Mouse (Mus musculus): ENCODE results near the gene Ntng2.

The Ntng2 gene

GRCm38 (mm10) chr2:29192629-29193278 lies 60.1 kb downstream of the Ntng2 start:
- DNase-seq (ENCODE audit: extremely low read depth, low read depth): no peak

- no peak for DNase-seq (ENCODE audit: extremely low read depth, low read depth)
Measured at GRCm38 (mm10) chr2:29191216-29192215, 61.3 kb downstream of the Ntng2 start.

DNA sequence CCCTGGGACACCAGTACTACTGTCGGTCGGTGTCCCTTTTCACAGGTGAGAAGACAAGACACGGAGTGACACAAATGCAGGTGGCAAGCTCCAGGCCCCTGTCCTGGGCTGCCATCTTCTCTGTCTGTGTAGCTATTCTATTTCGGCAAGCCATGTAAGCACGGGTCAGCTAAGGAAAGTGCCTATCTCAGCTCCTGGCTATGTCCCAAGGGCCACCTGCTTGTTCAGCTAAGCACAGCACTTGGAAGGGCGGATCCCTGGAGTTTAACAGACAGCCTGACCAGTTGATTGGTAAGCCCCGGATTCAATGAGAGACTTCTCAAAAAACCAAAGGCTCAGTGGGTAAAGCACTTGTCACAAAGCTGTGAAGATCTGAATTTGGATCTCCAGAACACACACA lies 62.4 kb downstream of the Ntng2 start:
- DNase-seq (ENCODE audit: extremely low read depth, low read depth): no peak

DNA sequence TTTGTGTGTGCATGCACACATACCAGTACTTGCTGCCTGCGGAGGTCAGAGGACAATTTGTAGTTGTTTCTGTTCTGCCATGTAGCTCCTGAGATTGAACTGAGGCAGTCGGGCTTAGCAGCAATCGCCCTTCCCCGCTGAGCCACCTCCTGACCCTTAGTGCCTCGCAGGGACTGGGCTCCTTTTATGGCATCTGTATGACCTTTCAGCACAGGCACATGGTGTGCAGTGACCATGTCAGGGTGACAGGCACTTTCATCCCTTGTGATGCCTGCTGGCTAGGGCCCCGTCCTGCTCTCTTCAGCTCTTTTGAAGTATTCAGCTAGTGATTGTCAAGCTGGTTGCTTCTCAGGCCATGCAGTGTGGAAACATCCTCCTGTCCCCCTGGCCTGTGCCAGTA lies 66.6 kb downstream of the Ntng2 start:
- DNase-seq (ENCODE audit: extremely low read depth, low read depth): no peak

GRCm38 (mm10) chr2:29183266-29183924 lies 69.4 kb downstream of the Ntng2 start:
- no peak for DNase-seq (ENCODE audit: extremely low read depth, low read depth)

GRCm38 (mm10) chr2:29181111-29181510 lies 71.7 kb downstream of the Ntng2 start:
- no peak for DNase-seq (ENCODE audit: extremely low read depth, low read depth)

DNA sequence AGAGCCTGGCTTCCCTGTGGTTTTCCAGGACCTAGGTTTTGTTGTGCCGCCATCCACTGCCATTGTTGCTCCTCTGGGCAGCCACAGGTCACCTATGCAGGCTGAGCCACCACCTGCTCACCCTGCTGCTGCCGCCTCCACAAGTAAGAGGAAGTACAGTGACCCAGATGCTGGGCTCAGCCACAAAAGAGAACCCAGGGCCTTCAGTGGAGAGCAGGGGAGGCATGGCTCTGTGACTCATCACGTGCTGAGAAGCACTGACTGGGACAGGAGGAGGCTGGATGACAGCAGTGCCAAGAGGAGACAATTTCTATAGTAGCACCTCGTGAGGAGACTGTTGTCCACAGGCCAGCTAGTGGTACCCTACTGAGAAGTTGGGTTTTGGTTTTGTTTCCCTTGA lies 73.0 kb downstream of the Ntng2 start:
- DNase-seq (ENCODE audit: extremely low read depth, low read depth): peak; percentile 7

GRCm38 (mm10) chr2:29174887-29175286 lies 77.9 kb downstream of the Ntng2 start:
- no peak for DNase-seq (ENCODE audit: extremely low read depth, low read depth)

- DNase-seq (ENCODE audit: extremely low read depth, low read depth): no peak
Measured at GRCm38 (mm10) chr2:29168067-29168466, 84.7 kb downstream of the Ntng2 start.

GRCm38 (mm10) chr2:29151941-29152340 lies 100.9 kb downstream of the Ntng2 start:
- DNase-seq (ENCODE audit: extremely low read depth, low read depth): no peak

Measured in MEL-GATA-1-ER (cell line).